Mouse (Mus musculus) liver, adult 2 months (tissue): ENCODE data around the gene Rabac1. TPM values are rescaled to one million over a fixed set of nuclear protein-coding genes. Genes with fewer than 3 reads are reported as not detected.

Experiments
- DNase-seq: peaks from one replicate; pipeline ENCODE4 v3.0.0-alpha.2; 2011; ENCODE audit warnings: low read depth, low spot score; ENCODE audit errors: extremely low read depth
- H3K27ac ChIP-seq: fragments of 200-500 bp; replicated peaks from 2 replicates; pipeline ENCODE4 v1.5.1; 2012; ENCODE audit warnings: low read depth, mild to moderate bottlenecking, control low read depth, inconsistent platforms, low read length; ENCODE audit not compliant: insufficient read depth
- H3K27me3 ChIP-seq: fragments of 200-500 bp; 2 replicates; pipeline ENCODE4 v1.6.1; 2012; ENCODE audit warnings: mild to moderate bottlenecking, moderate library complexity, low read length, inconsistent platforms; ENCODE audit not compliant: control insufficient read depth, insufficient read depth
- H3K36me3 ChIP-seq: fragments of 200-500 bp; 2 replicates; pipeline ENCODE4 v1.6.1; 2012; ENCODE audit warnings: low read length, inconsistent platforms; ENCODE audit not compliant: control insufficient read depth, insufficient read depth
- H3K4me1 ChIP-seq: fragments of 200-500 bp; 2 replicates; pipeline ENCODE4 v1.6.1; 2011; ENCODE audit warnings: low read length; ENCODE audit not compliant: control insufficient read depth, insufficient read depth
- H3K4me3 ChIP-seq: fragments of 200-500 bp; 2 replicates; pipeline ENCODE4 v1.5.1; 2011; ENCODE audit warnings: low read depth, mild to moderate bottlenecking, control low read depth, low read length, moderate library complexity; ENCODE audit not compliant: insufficient read depth
- H3K79me2 ChIP-seq: fragments of 200-500 bp; 2 replicates; pipeline ENCODE4 v1.6.1; 2012; ENCODE audit warnings: inconsistent platforms, mild to moderate bottlenecking, low read length, moderate library complexity; ENCODE audit not compliant: control insufficient read depth, insufficient read depth
- H3K9ac ChIP-seq: fragments of 200-500 bp; 2 replicates; pipeline ENCODE4 v1.6.1; 2012; ENCODE audit warnings: low read depth, mild to moderate bottlenecking, control low read depth, inconsistent platforms, low read length
- CTCF ChIP-seq: fragments of 200-500 bp; IDR thresholded peaks from 2 replicates; pipeline ENCODE4 v1.5.1; 2011; ENCODE audit warnings: low read depth, low read length, control low read depth
- POLR2A ChIP-seq: fragments of 200-500 bp; IDR thresholded peaks from 2 replicates; pipeline ENCODE4 v1.6.1; 2011; ENCODE audit warnings: low read length, control low read depth; ENCODE audit not compliant: insufficient read depth; ENCODE audit errors: extremely low read depth
- WGBS: fragments of 180-500 bp; shearing (Covaris S2); methylation state at CpG from one replicate; pipeline ENCODE4 v1.1.7; 2018; 5-methylcytosine and 5-hydroxymethylcytosine counted together
- polyA plus RNA-seq: library from polyadenylated mRNA; depleted of rRNA; stranded (reverse); fragments of >200 nt; gene quantifications from 2 replicates; pipeline ENCODE4 v1.2.3, GENCODE M21; 2012; rRNA removed
- total RNA-seq: library from RNA; depleted of rRNA; stranded (reverse); fragments of >200 nt; gene quantifications from 2 replicates; pipeline ENCODE4 v1.2.3, GENCODE M21; 2014; rRNA removed

The Rabac1 gene
- total RNA-seq (130 and 148 TPM in 2 replicates), polyA plus RNA-seq (230 and 233 TPM in 2 replicates)

GRCm38 (mm10) chr7:24971972-24972893 lies at the start of gene Rabac1:
Gene Rabac1 (minus strand): TSS chr7:24972754.
- DNase-seq = peak; percentile 97
- TF ChIP-seq POLR2A (peak; percentile 87), CTCF (peak; percentile 28; the same call in 1 of the 2 replicates)
- H3K36me3 ChIP-seq = peaks cover 2% of the 10 kb centered on the region; the same call in 1 of the 2 replicates
- under 1% methylated on average over 45 of the region's 45 CpGs for WGBS
- peaks cover 4% of the 10 kb centered on the region; the same call in 1 of the 2 replicates for H3K4me1 ChIP-seq
- peak within 1 kb of the TSS; percentile 80 for H3K27ac ChIP-seq
- no peaks in the 10 kb centered on the region for H3K27me3 ChIP-seq
- H3K79me2 ChIP-seq = no peaks in the 10 kb centered on the region
- H3K4me3 ChIP-seq = peak within 1 kb of the TSS; percentile 92
- H3K9ac ChIP-seq = peak within 1 kb of the TSS; percentile 90

- TF ChIP-seq POLR2A (no peak), CTCF (no peak)
- Histone ChIP-seq H3K4me3 (no peak overlapping the region), H3K9ac (no peak overlapping the region), H3K79me2 (no peaks in the 10 kb centered on the region), H3K27ac (no peak overlapping the region), H3K4me1 (no peaks in the 10 kb centered on the region), H3K36me3 (no peaks in the 10 kb centered on the region), H3K27me3 (peaks cover 5% of the 10 kb centered on the region; the same call in 1 of the 2 replicates)
- no peak for DNase-seq
- 79% methylated on average over 7 of the region's 7 CpGs for WGBS
Observed at GRCm38 (mm10) chr7:25011592-25011991, 39.0 kb upstream of the Rabac1 start.

DNA sequence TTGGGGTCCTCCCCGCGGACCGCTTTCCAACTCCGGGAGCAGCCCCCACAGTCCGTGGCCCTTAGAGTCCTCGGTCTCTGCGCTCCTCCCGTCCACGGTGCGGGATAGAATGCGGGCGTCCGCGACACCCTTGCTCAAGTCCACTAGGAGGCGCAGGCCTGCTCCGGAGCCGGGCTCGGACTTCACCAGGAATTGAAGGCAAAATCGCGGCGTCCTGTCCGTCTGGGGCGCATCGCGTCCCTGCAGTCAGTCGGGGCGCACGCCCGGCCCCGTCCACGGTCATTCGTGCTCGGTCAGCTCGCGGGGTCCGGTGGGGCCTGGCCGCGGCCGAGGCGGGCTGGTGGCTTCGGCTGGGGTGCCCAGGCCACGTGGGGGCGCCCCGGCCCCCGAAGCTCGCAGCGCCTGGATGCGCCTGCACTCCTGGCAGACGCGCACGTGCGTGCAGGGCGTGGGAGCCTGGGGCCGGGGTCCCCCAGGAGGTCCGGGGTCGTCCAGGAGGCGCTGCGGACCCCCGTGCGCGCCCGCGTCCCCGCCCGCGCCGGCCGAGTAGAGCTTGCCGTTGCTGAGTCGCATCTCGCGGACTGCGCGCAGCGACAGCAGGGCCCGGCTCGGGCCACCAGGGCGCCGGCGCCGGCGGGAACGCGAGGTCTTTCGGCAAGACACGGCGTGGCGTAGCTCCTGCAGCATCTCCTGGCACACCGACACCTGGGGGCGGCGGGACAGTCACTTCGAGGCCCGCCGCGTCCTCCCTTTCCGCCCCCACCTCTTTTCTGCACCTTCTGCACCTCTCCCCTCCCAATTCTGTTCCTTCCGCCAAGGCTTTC lies 37.7 kb upstream of the Rabac1 start:
- Histone ChIP-seq H3K4me1 (no peaks in the 10 kb centered on the region), H3K36me3 (no peaks in the 10 kb centered on the region), H3K9ac (no peak overlapping the region), H3K27ac (no peak overlapping the region), H3K4me3 (peak overlapping the region; percentile 2; the same call in 1 of the 2 replicates), H3K27me3 (peaks cover 5% of the 10 kb centered on the region; the same call in 1 of the 2 replicates), H3K79me2 (no peaks in the 10 kb centered on the region)
- no peak for DNase-seq
- WGBS = 7% methylated on average over 93 of the region's 97 CpGs
- no peak for TF ChIP-seq POLR2A
- TF ChIP-seq CTCF = peak; percentile 62

DNA sequence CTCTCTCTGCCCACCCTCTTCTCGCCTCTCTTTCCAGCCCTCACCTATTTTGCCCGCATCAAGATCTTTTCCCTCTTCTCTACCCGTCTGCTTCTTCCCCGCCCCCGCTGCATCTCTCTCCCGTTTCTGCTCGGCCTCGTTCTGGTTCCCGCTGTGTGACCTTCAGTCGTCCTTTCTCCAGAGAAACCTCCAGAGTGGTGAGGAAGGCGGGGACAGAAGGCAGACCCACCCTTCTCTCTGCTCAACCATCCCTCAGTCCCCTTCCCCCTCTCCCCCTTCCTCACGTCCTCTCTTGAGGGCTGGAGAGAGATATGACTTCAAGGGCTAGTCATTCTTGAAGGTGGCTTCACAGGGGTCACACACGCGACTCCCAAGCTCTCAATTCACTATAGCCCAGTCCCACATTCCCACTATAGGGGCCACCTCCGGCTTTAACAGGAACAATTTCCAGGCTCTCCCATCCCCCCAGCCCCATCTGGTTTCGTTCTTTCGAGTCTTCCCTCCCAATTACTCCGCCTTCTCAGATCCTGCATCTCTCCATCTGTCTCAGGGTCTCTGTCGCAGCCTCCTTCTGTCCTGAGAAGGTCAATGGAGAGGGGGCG lies 36.6 kb upstream of the Rabac1 start:
- no peak overlapping the region for H3K27ac ChIP-seq

GRCm38 (mm10) chr7:25008635-25009034 lies 36.1 kb upstream of the Rabac1 start:
- Histone ChIP-seq H3K9ac (no peak overlapping the region), H3K79me2 (no peaks in the 10 kb centered on the region), H3K27ac (no peak overlapping the region), H3K27me3 (peaks cover 5% of the 10 kb centered on the region; the same call in 1 of the 2 replicates), H3K36me3 (no peaks in the 10 kb centered on the region), H3K4me1 (no peaks in the 10 kb centered on the region), H3K4me3 (no peak overlapping the region)
- DNase-seq = no peak
- WGBS = 5% methylated on average over 17 of the region's 17 CpGs
- no peak for TF ChIP-seq CTCF
- no peak for TF ChIP-seq POLR2A

More for the DNA sequence above, 36.6 kb upstream of the Rabac1 start:
- DNase-seq = no peak
- peaks cover 5% of the 10 kb centered on the region; the same call in 1 of the 2 replicates for H3K27me3 ChIP-seq
- H3K4me3 ChIP-seq = no peak overlapping the region
- H3K36me3 ChIP-seq = no peaks in the 10 kb centered on the region
- H3K4me1 ChIP-seq = no peaks in the 10 kb centered on the region
- no peaks in the 10 kb centered on the region for H3K79me2 ChIP-seq
- TF ChIP-seq CTCF (no peak), POLR2A (no peak)
- no peak overlapping the region for H3K9ac ChIP-seq
- WGBS = 16% methylated on average over 20 of the region's 20 CpGs
